Mouse (Mus musculus): ENCODE data around the gene Limd1. TPM values are rescaled to one million over a fixed set of nuclear protein-coding genes. Genes with fewer than 3 reads are reported as not detected.
"Not testable (repeated sequence)": the region's sequence is repeated elsewhere in the genome, so short reads cannot be mapped to it uniquely, and the experiment has no call there.

Limd1 gene
- polyA plus RNA-seq (2015; fragmentation: Nextera tagmentation; extraction: Ambion mirVana) = 21.5 and 25.8 TPM in 2 replicates

GRCm38 (mm10) chr9:123478586-123479195 is at the start of gene Limd1:
Gene Limd1 (plus strand): TSS chr9:123478706.
- Histone ChIP-seq H3K27me3 (peaks cover 2% of the 10 kb centered on the region; the same call in 1 of the 2 replicates), H3K4me2 (peak within 1 kb of the TSS; percentile 95), H3K4me1 (replicated peaks) (peaks cover 58% of the 10 kb centered on the region), H3K9me3 (replicated peaks) (no peaks in the 10 kb centered on the region), H3K36me3 (peaks cover 36% of the 10 kb centered on the region), H3K4me3 (replicated peaks) (peak within 1 kb of the TSS; percentile 81), H3K27ac (peak within 1 kb of the TSS; percentile 91), H3K9ac (peak within 1 kb of the TSS; percentile 88)
- under 1% methylated on average over 35 of the region's 57 CpGs for WGBS (ENCODE audit: insufficient replicate concordance)
- peak; percentile 66 for DNase-seq
- peak; percentile 77 for ATAC-seq (ENCODE audit: low read depth)

GRCm38 (mm10) chr9:123429863-123430262 is 48.6 kb upstream of the Limd1 start:
- WGBS (ENCODE audit: insufficient replicate concordance) = 78% methylated on average over 4 of the region's 4 CpGs
- no peak overlapping the region for H3K4me3 ChIP-seq (replicated peaks)
- no peaks in the 10 kb centered on the region for H3K9me3 ChIP-seq (replicated peaks)
- peaks cover 6% of the 10 kb centered on the region; the same call in 1 of the 2 replicates for H3K36me3 ChIP-seq
- H3K27me3 ChIP-seq = no peaks in the 10 kb centered on the region
- H3K9ac ChIP-seq = no peak overlapping the region
- H3K4me1 ChIP-seq (replicated peaks) = peaks cover 7% of the 10 kb centered on the region; the same call in 1 of the 2 replicates
- ATAC-seq (ENCODE audit: low read depth) = peak; percentile 69
- no peak for DNase-seq
- no peak overlapping the region for H3K4me2 ChIP-seq
- H3K27ac ChIP-seq = peak overlapping the region; percentile 48; the same call in 1 of the 2 replicates

GRCm38 (mm10) chr9:123430973-123431372 is 47.5 kb upstream of the Limd1 start:
- Histone ChIP-seq H3K27ac (no peak overlapping the region), H3K9ac (no peak overlapping the region), H3K27me3 (no peaks in the 10 kb centered on the region), H3K4me3 (replicated peaks) (no peak overlapping the region), H3K4me1 (replicated peaks) (peaks cover 7% of the 10 kb centered on the region; the same call in 1 of the 2 replicates), H3K36me3 (peaks cover 8% of the 10 kb centered on the region), H3K9me3 (replicated peaks) (no peaks in the 10 kb centered on the region), H3K4me2 (no peak overlapping the region)
- DNase-seq (no peak), ATAC-seq (ENCODE audit: low read depth) (no peak)

GRCm38 (mm10) chr9:123438223-123438622 is 40.3 kb upstream of the Limd1 start:
- DNase-seq = no peak
- H3K4me3 ChIP-seq (replicated peaks) = no peak overlapping the region
- WGBS (ENCODE audit: insufficient replicate concordance) = 68% methylated on average over 2 of the region's 2 CpGs

GRCm38 (mm10) chr9:123440230-123441058 is 38.1 kb upstream of the Limd1 start:
- Histone ChIP-seq H3K36me3 (peaks cover 32% of the 10 kb centered on the region), H3K9ac (no peak overlapping the region), H3K4me2 (no peak overlapping the region), H3K9me3 (replicated peaks) (no peaks in the 10 kb centered on the region), H3K27ac (no peak overlapping the region), H3K4me3 (replicated peaks) (no peak overlapping the region), H3K27me3 (no peaks in the 10 kb centered on the region), H3K4me1 (replicated peaks) (no peaks in the 10 kb centered on the region)
- ATAC-seq (ENCODE audit: low read depth) (no peak), DNase-seq (no peak)
- 59% methylated on average over 5 of the region's 5 CpGs for WGBS (ENCODE audit: insufficient replicate concordance)

More at GRCm38 (mm10) chr9:123438223-123438622, 40.3 kb upstream of the Limd1 start:
- no peak overlapping the region for H3K27ac ChIP-seq
- H3K4me2 ChIP-seq = no peak overlapping the region
- no peaks in the 10 kb centered on the region for H3K9me3 ChIP-seq (replicated peaks)
- H3K9ac ChIP-seq = no peak overlapping the region
- ATAC-seq (ENCODE audit: low read depth) = no peak
- no peaks in the 10 kb centered on the region for H3K27me3 ChIP-seq
- peaks cover 38% of the 10 kb centered on the region for H3K36me3 ChIP-seq
- no peaks in the 10 kb centered on the region for H3K4me1 ChIP-seq (replicated peaks)

GRCm38 (mm10) chr9:123447101-123447500 is 31.4 kb upstream of the Limd1 start:
- not testable (repeated sequence) for H3K27ac ChIP-seq; H3K27me3 ChIP-seq; H3K9me3 ChIP-seq (replicated peaks); ATAC-seq (ENCODE audit: low read depth); DNase-seq; H3K36me3 ChIP-seq; H3K9ac ChIP-seq; H3K4me2 ChIP-seq; H3K4me3 ChIP-seq (replicated peaks)
- 0 out of 2 replicates have a peak, but pooled peaks cover 11% of the 10 kb centered on the region for H3K4me1 ChIP-seq (replicated peaks)
- 84% methylated on average over 3 of the region's 3 CpGs for WGBS (ENCODE audit: insufficient replicate concordance)

GRCm38 (mm10) chr9:123448594-123448993 is 29.9 kb upstream of the Limd1 start:
- Histone ChIP-seq H3K4me2 (no peak overlapping the region), H3K9me3 (replicated peaks) (no peaks in the 10 kb centered on the region), H3K36me3 (0 out of 2 replicates have a peak, but pooled peaks cover 6% of the 10 kb centered on the region), H3K27ac (no peak overlapping the region), H3K9ac (no peak overlapping the region), H3K4me1 (replicated peaks) (0 out of 2 replicates have a peak, but pooled peaks cover 11% of the 10 kb centered on the region), H3K27me3 (no peaks in the 10 kb centered on the region), H3K4me3 (replicated peaks) (no peak overlapping the region)
- no peak for ATAC-seq (ENCODE audit: low read depth)
- DNase-seq = no peak

- H3K36me3 ChIP-seq = peaks cover 16% of the 10 kb centered on the region
- H3K4me3 ChIP-seq (replicated peaks) = no peak overlapping the region
- no peak overlapping the region for H3K27ac ChIP-seq
- no peak overlapping the region for H3K4me2 ChIP-seq
- 40% methylated on average over 2 of the region's 2 CpGs for WGBS (ENCODE audit: insufficient replicate concordance)
- no peaks in the 10 kb centered on the region for H3K9me3 ChIP-seq (replicated peaks)
- DNase-seq (peak; percentile 24), ATAC-seq (ENCODE audit: low read depth) (no peak)
- no peak overlapping the region for H3K9ac ChIP-seq
- no peaks in the 10 kb centered on the region for H3K27me3 ChIP-seq
- 0 out of 2 replicates have a peak, but pooled peaks cover 15% of the 10 kb centered on the region for H3K4me1 ChIP-seq (replicated peaks)
Measured at GRCm38 (mm10) chr9:123450174-123450573, 28.3 kb upstream of the Limd1 start.

GRCm38 (mm10) chr9:123451772-123452171 is 26.7 kb upstream of the Limd1 start:
- Histone ChIP-seq H3K4me3 (replicated peaks) (no peak overlapping the region), H3K9ac (no peak overlapping the region), H3K36me3 (peaks cover 31% of the 10 kb centered on the region), H3K9me3 (replicated peaks) (no peaks in the 10 kb centered on the region), H3K4me1 (replicated peaks) (0 out of 2 replicates have a peak, but pooled peaks cover 17% of the 10 kb centered on the region), H3K27me3 (no peaks in the 10 kb centered on the region), H3K27ac (no peak overlapping the region), H3K4me2 (no peak overlapping the region)
- 37% methylated on average over 3 of the region's 3 CpGs for WGBS (ENCODE audit: insufficient replicate concordance)
- no peak for ATAC-seq (ENCODE audit: low read depth)
- DNase-seq = no peak

GRCm38 (mm10) chr9:123456634-123457602 is 21.6 kb upstream of the Limd1 start:
- Histone ChIP-seq H3K4me1 (replicated peaks) (0 out of 2 replicates have a peak, but pooled peaks cover 10% of the 10 kb centered on the region), H3K4me3 (replicated peaks) (no peak overlapping the region), H3K4me2 (no peak overlapping the region), H3K27ac (peak overlapping the region; percentile 22), H3K27me3 (no peaks in the 10 kb centered on the region), H3K9me3 (replicated peaks) (peaks cover 3% of the 10 kb centered on the region; the same call in 1 of the 2 replicates), H3K36me3 (peaks cover 38% of the 10 kb centered on the region), H3K9ac (no peak overlapping the region)
- WGBS (ENCODE audit: insufficient replicate concordance) = 69% methylated on average over 9 of the region's 9 CpGs
- ATAC-seq (ENCODE audit: low read depth) (no peak), DNase-seq (no peak)
